Mouse (Mus musculus) megakaryocyte progenitor cell, adult 5-6 weeks (primary cell): ENCODE measurements around the gene Gm14443. TPM values are rescaled to one million over a fixed set of nuclear protein-coding genes. Genes with fewer than 3 reads are reported as not detected.
"Not testable (repeated sequence)": the region's sequence is repeated elsewhere in the genome, so short reads cannot be mapped to it uniquely, and the experiment has no call there.

Source experiments
- ATAC-seq: replicated peaks from 2 replicates; pipeline ENCODE4 v1.8.0; 2016; ENCODE audit warnings: mild to moderate bottlenecking, moderate TSS enrichment, inconsistent platforms; ENCODE audit not compliant: poor library complexity
- total RNA-seq, 2 experiments: library from RNA; stranded (forward) in 1 of 2; stranded (reverse) in 1 of 2; fragments of 157-497, 149-512 nt in 1 of 2; fragments of 200-1000 nt in 1 of 2; gene quantifications; 2 replicates each; pipeline versions ENCODE4 v1.2.3 to v1.2.4; 2015 to 2017

Gene Gm14443
- total RNA-seq (2015) (0.02 and 0.68 TPM in 2 replicates), total RNA-seq (2017) (0.25 and 1.1 TPM in 2 replicates)

DNA sequence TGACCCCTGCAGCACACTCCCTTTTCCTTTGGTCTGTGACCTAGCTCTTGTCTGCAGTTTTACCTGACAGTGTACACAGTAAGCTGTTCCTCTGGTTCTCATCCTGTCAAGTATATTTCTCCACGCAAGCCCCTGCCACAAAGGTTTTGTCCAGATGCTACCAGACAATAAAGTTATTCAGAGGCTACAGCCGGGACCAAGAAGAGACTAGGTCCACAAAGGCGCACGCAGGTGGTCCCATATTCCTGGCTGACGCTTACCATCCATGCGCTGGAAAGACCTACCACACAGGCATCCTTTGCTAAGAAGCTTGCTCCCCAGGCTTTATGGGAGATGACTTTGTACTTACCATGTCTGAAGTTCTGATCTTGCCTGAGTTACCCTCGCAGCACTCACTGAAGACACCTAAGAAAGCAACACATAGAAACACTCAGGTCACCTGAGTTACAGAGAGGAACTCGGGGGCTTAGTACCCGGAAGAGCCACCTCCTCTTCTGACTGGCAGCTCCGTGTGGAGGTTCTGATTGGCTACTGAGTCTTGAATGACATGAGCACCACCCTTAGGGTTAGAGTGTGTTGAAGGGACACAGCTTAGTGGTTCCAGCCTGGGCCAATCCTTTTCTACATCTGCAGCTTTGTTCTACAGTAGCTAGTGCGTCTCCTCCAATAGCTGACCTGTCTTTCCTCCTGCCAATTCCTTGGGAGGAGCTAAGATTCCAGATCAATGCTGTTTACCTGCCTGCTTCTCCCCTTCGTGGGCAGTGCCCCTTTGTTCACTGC, at the start of gene Gm14443:
Gene Gm14443, minus strand, starts transcription at position 471 of the 780 bp plus-strand sequence.
- not testable (repeated sequence) for ATAC-seq

DNA sequence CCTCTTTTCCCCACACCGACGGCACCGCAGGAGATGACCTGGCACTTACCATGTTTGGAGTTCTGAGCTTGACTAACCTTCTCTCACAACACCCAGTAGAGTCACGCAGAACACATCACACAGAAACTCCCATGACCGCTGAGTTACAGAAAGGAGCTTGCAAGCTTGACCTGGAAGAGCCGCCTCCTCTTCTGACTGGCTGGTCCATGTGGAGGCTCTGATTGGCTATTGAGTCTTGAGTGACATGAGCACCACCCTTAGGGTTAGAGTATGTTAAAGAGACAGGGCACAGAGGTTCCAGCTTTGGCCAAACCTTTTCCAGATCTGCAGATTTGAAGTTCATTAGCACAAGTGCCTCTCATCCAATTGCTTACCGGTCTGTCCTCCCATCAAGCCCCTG, 31.1 kb upstream of the Gm14443 start, which contains the start of gene Gm14391:
Gene Gm14391, minus strand, starts transcription at position 186 of the 400 bp plus-strand sequence.
- ATAC-seq, result peak; percentile 76; the same call in 1 of the 2 replicates

DNA sequence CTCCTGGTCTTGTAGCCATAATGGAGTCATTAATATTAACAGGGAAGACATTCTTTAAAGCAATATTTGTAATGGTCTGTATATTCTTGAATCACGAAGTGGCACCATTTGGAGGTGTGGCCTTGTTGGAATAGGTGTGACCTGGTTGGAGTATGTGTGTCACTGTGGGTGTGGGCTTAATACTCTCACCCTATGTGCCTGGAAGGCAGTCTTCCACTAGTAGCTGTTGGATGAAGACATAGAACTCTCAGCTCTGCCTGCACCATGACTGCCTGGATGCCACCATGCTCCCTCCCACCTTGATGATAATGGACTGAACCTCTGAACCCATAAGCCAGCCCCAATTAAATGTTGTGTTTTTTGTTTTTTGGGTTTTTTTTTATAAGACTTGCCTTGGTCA, 3.3 kb upstream of the Gm14443 start:
- ATAC-seq, result not testable (repeated sequence)

DNA sequence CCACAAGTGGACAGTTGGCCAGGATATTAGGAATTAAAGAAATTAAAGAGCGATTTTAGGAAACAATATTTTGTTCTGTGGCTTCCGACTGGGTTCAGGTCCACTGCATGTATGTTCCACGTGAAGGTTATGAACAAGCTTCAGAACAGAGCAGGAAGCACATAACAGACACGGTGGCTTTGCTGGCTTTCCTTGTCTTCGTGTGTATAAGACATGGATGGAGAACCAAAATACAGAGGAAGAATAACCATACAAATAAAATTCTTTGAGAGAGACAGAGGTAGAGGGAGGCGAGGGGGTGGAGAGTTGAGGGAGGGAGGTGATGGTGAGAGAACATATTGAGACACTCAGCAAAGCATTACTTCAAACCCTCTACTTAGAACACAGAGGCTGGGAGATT, 641 bp upstream of the Gm14443 start:
- no peak for ATAC-seq

DNA sequence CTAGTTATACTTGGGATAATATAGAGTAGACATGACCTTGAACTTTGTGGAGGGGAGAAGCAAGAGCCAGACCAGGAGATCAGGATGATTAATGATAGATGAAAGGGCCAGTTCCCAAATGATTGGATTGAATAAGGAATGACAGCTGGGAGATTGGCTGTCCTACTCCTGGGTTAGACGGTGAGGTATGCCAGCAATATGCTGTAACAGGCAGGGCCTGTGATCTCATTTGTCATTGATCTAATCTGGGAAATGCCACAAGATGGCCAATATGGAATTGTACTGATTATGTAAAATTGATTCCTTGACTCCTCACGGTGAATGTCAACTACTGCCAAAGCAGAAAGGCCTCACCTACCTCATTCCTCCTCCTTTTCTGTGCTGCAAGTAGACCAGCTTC, 1.6 kb downstream of the Gm14443 start:
- ATAC-seq, result not testable (repeated sequence)

DNA sequence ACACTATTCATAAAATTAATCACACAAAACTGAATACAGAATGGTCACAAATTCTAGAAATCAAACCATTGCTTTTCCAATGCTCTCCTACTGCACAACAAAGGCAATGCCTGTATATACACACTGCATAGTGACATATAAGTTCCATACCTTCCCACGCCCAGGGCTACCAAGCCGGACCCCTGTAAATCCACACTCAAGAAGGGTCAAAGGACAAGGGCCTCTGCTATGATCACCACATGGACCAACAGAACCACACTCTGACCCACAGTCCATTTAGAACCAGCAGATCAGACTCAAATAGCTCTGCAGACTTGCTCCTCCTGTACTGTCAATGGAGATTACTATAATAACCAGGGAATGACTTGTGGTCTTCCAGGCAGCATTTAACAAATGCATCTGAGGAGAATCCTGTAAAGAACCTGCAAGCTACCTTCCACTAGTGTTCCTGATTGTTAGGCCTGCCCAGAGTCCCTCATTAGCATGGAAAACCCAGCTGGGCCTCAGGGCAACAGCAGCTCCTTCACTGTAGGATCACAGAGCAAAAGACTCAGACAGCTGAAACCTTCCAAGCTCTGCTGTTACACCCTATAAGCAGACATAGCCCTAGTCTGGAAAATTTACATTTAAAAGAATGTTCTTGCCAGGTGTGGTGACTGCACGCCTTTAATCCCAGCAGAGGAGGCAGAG, 2.6 kb downstream of the Gm14443 start:
- ATAC-seq, result not testable (repeated sequence)

DNA sequence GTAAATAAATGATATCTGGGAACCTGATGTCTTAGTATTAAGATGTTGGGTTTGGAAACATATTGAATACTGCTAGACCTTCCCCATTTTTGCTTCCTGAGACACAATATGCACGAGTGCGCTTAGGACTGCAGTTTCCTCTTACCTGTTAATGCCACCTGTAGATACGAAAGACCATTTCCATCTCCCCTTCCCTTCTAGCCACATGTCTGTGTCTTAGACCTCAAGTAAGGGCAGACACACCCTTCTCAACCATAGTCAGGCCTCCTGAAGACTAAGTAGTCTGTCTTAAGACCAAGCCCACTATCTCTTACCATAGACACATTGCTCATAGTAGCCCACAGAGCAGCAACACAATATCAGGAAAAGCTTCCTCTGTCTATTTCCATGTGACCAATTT, 3.5 kb downstream of the Gm14443 start:
- ATAC-seq, result no peak

DNA sequence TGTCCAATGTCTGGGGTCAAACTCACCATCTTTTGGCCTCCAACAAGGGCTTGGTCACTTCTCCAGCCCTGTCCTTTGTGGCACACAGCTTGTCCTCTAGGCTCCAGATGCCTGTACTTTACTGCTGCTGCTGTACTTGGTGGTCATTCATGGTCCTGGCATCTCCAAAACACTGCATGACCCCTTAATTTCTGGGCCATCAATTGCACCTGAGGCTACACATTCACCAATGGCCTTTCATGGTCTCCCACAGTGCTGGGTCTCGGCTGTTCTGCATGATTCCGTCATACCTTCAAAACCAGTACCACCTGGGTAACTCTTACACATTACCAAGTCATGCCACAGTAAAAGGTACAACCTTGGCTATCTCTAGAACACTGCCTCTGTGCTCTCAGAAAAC, 8.8 kb downstream of the Gm14443 start:
- ATAC-seq, result not testable (repeated sequence)

DNA sequence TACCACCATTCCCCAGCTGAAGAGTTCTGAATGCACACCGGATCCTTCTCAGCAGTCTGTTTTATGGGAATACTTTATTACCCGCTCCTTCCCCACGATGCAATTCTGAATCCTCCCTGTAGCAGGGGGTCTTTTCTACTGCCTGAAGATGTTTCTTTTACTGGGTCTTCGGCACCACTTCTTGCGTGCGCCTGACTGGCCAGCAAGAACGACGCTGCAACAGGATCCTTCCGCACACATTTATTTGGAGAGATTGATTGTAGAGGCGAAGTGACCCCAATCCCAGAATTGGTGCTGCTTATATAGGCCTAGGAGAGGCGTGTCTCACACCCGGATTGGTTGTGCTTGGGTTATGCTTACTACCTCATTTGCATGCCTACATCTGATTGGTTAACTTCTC, 10.6 kb downstream of the Gm14443 start:
- ATAC-seq, result not testable (repeated sequence)

DNA sequence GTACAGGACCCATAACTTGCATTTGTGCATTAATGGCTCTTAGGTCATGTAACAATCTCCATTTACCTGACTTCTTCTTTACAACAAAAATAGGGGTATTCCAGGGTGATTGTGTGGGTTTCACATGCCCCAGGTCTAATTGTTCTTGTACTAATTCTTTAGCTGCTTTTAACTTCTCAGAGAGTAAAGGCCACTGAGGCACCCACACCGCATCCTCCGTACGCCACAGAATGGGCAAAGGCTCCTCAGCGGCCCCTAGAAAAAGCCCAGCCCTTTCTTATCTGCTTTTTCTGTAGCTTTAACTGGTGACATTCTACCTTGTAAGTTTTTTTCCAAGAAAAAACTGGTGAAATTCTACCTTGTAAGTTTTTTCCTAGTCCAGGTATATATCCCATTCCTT, 14.2 kb downstream of the Gm14443 start:
- ATAC-seq, result not testable (repeated sequence)

DNA sequence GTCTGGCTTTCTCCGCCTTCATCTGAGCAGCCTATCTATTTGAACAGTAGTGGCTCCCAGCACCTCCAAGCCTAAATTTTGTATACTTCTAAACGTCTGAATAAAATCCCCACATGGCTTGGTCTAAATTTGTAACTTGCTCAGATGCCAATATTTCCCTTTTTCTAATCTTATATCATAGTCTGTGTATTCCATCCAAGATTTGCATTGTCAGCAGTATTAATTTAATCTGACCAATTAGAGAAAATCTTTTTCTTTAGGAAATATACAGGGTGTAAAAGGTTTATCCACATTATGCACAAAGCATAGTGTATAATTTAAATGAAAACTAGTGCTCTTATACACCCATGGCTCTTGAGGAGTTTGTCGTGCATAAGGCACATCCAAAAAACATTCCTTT, 17.0 kb downstream of the Gm14443 start:
- no peak for ATAC-seq

DNA sequence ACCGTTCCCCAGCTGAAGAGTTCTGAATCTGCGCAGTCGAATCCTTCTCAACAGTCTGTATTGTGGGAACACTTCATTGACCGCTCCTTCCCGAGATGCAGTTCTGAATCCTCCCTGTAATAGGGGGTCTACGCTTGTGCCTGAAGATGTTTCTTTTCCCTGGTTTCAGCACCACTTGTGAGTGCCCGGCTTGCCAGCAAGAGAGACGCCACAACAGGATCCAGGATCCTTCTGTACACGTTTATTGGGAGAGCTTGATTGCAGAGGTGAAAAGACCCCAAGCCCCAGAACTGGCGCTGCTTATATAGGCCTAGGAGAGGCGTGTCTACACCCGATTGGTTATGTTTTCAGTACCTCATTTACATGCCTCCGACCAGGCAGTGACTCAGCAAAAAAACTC, 19.0 kb downstream of the Gm14443 start:
- ATAC-seq, result no peak

DNA sequence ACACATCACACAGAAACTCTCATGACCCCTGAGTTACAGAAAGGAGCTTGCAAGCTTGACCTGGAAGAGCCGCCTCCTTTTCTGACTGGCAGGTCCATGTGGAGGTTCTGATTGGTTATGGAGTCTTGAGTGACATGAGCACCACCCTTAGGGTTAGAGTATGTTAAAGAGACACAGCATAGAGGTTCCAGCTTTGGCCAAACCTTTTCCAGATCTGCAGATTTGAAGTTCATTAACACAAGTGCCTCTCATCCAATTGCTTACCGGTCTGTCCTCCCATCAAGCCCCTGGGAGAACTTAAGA, 33.7 kb downstream of the Gm14443 start, which contains the start of gene Gm14399:
Gene Gm14399, minus strand, starts transcription at position 20 of the 303 bp plus-strand sequence.
- ATAC-seq, result peak; percentile 65; the same call in 1 of the 2 replicates

DNA sequence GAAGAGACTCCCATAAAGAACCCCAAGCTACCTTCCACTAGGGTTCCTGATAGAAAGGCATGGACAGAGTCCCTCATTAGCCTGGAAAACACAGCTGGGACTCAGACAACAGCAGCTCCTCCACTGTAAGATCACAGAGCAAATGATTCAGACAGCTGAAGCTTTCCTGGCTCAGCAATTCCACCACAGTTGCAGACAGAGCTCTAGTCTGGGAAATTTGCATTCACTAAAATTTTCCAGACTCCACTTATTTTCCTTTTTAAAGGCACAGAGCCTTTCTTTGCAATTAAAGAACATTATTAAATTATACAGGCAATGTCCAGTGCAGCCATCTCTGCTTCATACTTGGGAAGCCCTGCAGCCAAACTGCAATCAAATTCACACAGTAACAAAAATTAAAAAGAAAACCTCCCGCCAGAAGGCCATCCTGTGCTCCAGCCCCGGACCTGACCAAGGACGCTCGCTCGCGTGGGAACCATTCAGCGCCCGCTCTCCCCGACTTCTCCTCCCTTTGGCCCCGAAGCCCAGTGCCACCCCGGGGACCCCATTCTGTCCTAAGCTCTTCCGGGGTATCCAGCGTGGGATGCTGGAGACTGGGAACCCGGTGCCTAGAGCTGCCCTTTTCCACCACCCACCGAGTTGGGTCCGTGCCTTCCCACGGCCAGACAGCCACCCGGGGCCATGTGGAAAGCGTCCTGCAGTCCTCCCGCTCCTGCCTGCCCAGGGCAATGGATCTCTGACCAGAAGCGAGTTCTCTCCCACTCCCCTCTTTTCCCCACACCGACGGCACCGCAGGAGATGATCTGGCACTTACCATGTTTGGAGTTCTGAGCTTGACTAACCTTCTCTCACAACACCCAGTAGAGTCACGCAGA, 34.3 kb downstream of the Gm14443 start:
- peak; percentile 64 for ATAC-seq

DNA sequence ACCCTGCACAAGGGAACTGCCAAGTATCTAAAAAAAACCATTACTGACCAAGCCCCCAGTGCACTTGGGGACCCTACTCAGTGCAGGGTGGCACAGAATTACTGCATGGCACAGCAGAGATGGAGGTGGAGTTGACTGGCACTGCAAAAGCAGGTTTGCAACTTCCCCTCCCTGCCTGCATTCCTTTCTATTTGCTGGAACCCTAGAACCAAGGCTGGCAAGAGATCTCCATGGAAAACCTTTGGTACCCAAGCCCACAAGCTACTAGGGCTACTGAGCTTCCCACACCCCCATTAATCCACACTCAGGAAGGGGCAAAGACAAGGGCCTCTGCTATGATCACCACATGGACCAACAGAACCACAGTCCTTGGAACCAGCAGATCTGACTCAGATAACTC, 35.0 kb downstream of the Gm14443 start:
- not testable (repeated sequence) for ATAC-seq

Other genes starting within 250 kb of the Gm14443 start
- gene Gm14444, start 165.6 kb downstream of the Gm14443 start, total RNA-seq (2015), result not detected in 2 replicates
- not detected in 2 replicates for gene Gm14444, start 165.6 kb downstream of the Gm14443 start, total RNA-seq (2017)
- gene Gm14393, start 108.1 kb downstream of the Gm14443 start, total RNA-seq (2015), result 0.54 TPM in 1 of 2 replicates, not detected in the other
- not detected in 2 replicates for gene Gm14393, start 108.1 kb downstream of the Gm14443 start, total RNA-seq (2017)
- 12.0 and 21.4 TPM in 2 replicates for gene Gm14399, start 33.9 kb downstream of the Gm14443 start, total RNA-seq (2015)
- 5.4 and 11.5 TPM in 2 replicates for gene Gm14399, start 33.9 kb downstream of the Gm14443 start, total RNA-seq (2017)
- gene Gm14391, start 31.0 kb upstream of the Gm14443 start, total RNA-seq (2015), result 11.4 and 13.7 TPM in 2 replicates
- 13.1 and 14.6 TPM in 2 replicates for gene Gm14391, start 31.0 kb upstream of the Gm14443 start, total RNA-seq (2017)
- 4.4 and 7.7 TPM in 2 replicates for gene Gm14440, start 99.3 kb upstream of the Gm14443 start, total RNA-seq (2015)
- not detected in 2 replicates for gene Gm14440, start 99.3 kb upstream of the Gm14443 start, total RNA-seq (2017)
- 21.0 and 28.2 TPM in 2 replicates for gene Gm4631, start 162.3 kb upstream of the Gm14443 start, total RNA-seq (2015)
- 13.7 and 25.0 TPM in 2 replicates for gene Gm4631, start 162.3 kb upstream of the Gm14443 start, total RNA-seq (2017)
- 6.0 and 8.5 TPM in 2 replicates for gene Zfp968, start 196.6 kb upstream of the Gm14443 start, total RNA-seq (2015)
- 1.9 and 5.3 TPM in 2 replicates for gene Zfp968, start 196.6 kb upstream of the Gm14443 start, total RNA-seq (2017)